Mouse (Mus musculus) stomach, postnatal 0 days (tissue): ENCODE data around the gene Spn.

ENCODE experiments used
- CTCF ChIP-seq: IDR thresholded peaks from 2 replicates; pipeline ENCODE4 v1.5.1; 2016; ENCODE audit warnings: antibody characterized with exemption, low read depth, mild to moderate bottlenecking, moderate library complexity
- EP300 ChIP-seq: optimal IDR thresholded peaks from 2 replicates; pipeline ENCODE3; 2016; ENCODE audit warnings: antibody characterized with exemption

GRCm38 (mm10) chr7:127183828-127184227, 46.2 kb upstream of the Spn start:
- TF ChIP-seq CTCF (peak; percentile 54), EP300 (no peak)
